Mouse (Mus musculus): ENCODE data around the gene Orai3. TPM values are rescaled to one million over a fixed set of nuclear protein-coding genes. Genes with fewer than 3 reads are reported as not detected.

The Orai3 gene
- total and polyA plus RNA-seq, 3 experiments: 27.4 to 47.1 (median 30.2) TPM

DNA sequence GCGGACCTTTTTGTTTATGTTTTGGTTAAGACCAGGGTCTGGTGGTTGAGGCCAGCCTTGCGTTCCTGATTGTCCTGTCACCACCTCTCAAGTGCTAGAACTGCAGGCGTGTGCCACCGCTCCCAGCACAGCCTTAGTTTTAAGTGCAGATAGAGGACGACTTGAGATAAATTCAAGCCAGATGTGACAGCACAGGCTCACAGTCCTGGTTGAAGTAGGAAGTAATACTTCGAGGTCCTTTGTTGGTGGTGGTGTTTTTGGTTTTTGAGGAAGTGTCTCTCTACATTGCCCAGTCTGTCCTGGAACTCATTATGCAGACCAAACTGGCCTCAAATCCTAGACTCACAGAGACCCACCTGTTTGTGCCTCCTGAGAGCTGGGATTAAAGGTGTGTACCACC lies 9.9 kb upstream of the Orai3 start:
- ATAC-seq (ENCODE audit: extremely low read depth, insufficient number of reproducible peaks, low FRiP score, poor library complexity, severe bottlenecking): no peak
- H3K36me3 ChIP-seq (replicated peaks): peaks cover 78% of the 10 kb centered on the region
- no peak for DNase-seq (ENCODE audit: low spot score)
- no peaks in the 10 kb centered on the region for H3K27me3 ChIP-seq (ENCODE audit: insufficient read depth, low read length)
- H3K9me3 ChIP-seq (replicated peaks): no peaks in the 10 kb centered on the region
- H3K4me3 ChIP-seq (ENCODE audit: low read depth, low read length): no peak overlapping the region
- H3K4me1 ChIP-seq (ENCODE audit: insufficient read depth, low read depth, low read length): peaks cover 16% of the 10 kb centered on the region
- TF ChIP-seq TAL1 (conservative IDR thresholded peaks at IDR 0.05; ENCODE audit: low read depth, low read length) (no peak), GATA2 (IDR thresholded peaks at IDR 0.05; ENCODE audit: borderline replicate concordance, low read depth, low read length) (no peak), GATA1 (IDR thresholded peaks at IDR 0.05; ENCODE audit: borderline replicate concordance, low read length) (no peak), CTCF (IDR thresholded peaks at IDR 0.05; ENCODE audit: low read depth, low read length) (no peak), POLR2AphosphoS5 (IDR thresholded peaks at IDR 0.05; ENCODE audit: insufficient replicate concordance, low read depth, low read length) (no peak)

GRCm38 (mm10) chr7:127760478-127760877 lies 9.1 kb upstream of the Orai3 start:
- Histone ChIP-seq H3K4me3 (ENCODE audit: low read depth, low read length) (no peak overlapping the region), H3K27me3 (ENCODE audit: insufficient read depth, low read length) (no peaks in the 10 kb centered on the region), H3K4me1 (ENCODE audit: insufficient read depth, low read depth, low read length) (peaks cover 16% of the 10 kb centered on the region), H3K36me3 (replicated peaks) (peaks cover 77% of the 10 kb centered on the region), H3K9me3 (replicated peaks) (no peaks in the 10 kb centered on the region)
- TF ChIP-seq TAL1 (conservative IDR thresholded peaks at IDR 0.05; ENCODE audit: low read depth, low read length): no peak
- no peak for TF ChIP-seq CTCF (IDR thresholded peaks at IDR 0.05; ENCODE audit: low read depth, low read length)
- TF ChIP-seq POLR2AphosphoS5 (IDR thresholded peaks at IDR 0.05; ENCODE audit: insufficient replicate concordance, low read depth, low read length): no peak
- TF ChIP-seq GATA2 (IDR thresholded peaks at IDR 0.05; ENCODE audit: borderline replicate concordance, low read depth, low read length): no peak
- TF ChIP-seq GATA1 (IDR thresholded peaks at IDR 0.05; ENCODE audit: borderline replicate concordance, low read length): no peak
- DNase-seq (ENCODE audit: low spot score) (no peak), ATAC-seq (ENCODE audit: extremely low read depth, insufficient number of reproducible peaks, low FRiP score, poor library complexity, severe bottlenecking) (no peak)

DNA sequence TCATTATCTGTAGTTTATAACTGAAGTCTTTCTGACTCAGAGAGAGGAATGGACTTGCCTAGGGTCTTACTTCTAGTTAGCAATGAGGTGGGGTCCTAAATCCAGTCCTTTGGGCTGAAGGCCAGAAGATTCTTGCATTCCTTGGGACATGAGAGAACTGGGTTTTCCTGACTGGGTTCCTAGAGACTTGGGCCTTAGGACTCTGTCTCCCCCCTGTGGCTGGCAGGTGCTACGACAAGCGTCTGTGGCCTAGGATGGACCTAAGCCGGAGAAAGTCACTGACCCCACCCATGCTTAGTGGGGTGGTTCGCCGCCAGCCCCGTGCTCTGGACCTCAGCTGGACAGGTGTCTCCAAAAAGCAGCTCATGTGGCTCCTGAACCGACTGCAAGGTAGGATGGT lies 8.6 kb upstream of the Orai3 start:
- no peak overlapping the region for H3K4me3 ChIP-seq (ENCODE audit: low read depth, low read length)
- H3K27me3 ChIP-seq (ENCODE audit: insufficient read depth, low read length): no peaks in the 10 kb centered on the region
- DNase-seq (ENCODE audit: low spot score): no peak
- peaks cover 20% of the 10 kb centered on the region for H3K4me1 ChIP-seq (ENCODE audit: insufficient read depth, low read depth, low read length)
- TF ChIP-seq CTCF (IDR thresholded peaks at IDR 0.05; ENCODE audit: low read depth, low read length) (peak; percentile 95), GATA1 (IDR thresholded peaks at IDR 0.05; ENCODE audit: borderline replicate concordance, low read length) (no peak)
- ATAC-seq (ENCODE audit: extremely low read depth, insufficient number of reproducible peaks, low FRiP score, poor library complexity, severe bottlenecking): no peak
- no peaks in the 10 kb centered on the region for H3K9me3 ChIP-seq (replicated peaks)
- H3K36me3 ChIP-seq (replicated peaks): peaks cover 77% of the 10 kb centered on the region

DNA sequence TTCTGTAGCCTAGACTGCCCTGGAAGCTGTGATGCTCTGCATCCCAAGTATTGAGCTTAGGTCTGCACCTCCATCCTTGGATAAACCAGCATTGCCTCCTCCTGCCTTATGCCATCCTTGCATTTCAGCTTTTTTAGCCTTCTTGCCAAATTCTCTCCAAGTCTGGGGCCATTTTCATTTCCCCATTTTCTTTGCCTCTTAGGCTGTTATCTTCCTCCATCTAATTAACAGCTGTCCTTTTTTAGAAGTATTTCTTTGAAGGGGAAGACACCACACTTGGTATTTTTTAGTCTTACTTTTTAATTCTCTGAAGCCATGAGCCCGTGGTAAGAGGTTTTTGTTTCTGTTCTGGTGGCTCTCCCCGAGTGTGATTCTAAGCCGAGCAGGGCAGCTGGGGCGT lies 6.0 kb upstream of the Orai3 start:
- ATAC-seq (ENCODE audit: extremely low read depth, insufficient number of reproducible peaks, low FRiP score, poor library complexity, severe bottlenecking): no peak

DNA sequence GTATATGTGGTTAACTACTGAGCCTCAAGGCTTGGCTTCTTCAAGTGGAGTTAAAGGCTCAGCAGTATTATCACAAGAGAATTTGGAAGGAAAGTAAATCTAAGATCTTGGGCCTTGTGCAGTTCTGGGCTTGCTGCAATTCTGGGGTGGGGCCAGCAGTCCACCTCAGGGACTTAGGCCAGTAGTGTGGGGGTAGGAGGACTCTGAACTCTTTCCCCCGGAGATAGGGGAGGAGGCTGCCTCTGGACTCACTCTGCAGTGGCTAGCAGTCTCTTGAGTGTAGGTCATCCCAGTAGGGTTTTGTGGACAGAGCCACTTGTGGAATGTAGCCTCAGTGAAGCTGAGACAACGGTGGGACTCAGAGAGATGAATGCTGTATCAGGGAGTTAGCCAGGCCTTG lies 3.9 kb upstream of the Orai3 start:
- ATAC-seq (ENCODE audit: extremely low read depth, insufficient number of reproducible peaks, low FRiP score, poor library complexity, severe bottlenecking): no peak
- H3K4me1 ChIP-seq (ENCODE audit: insufficient read depth, low read depth, low read length): peaks cover 60% of the 10 kb centered on the region
- no peak for TF ChIP-seq GATA2 (IDR thresholded peaks at IDR 0.05; ENCODE audit: borderline replicate concordance, low read depth, low read length)
- H3K9me3 ChIP-seq (replicated peaks): no peaks in the 10 kb centered on the region
- H3K36me3 ChIP-seq (replicated peaks): peaks cover 59% of the 10 kb centered on the region
- H3K4me3 ChIP-seq (ENCODE audit: low read depth, low read length): no peak overlapping the region
- no peak for DNase-seq (ENCODE audit: low spot score)
- H3K27me3 ChIP-seq (ENCODE audit: insufficient read depth, low read length): no peaks in the 10 kb centered on the region

More for the DNA sequence above, 6.0 kb upstream of the Orai3 start:
- Histone ChIP-seq H3K4me1 (ENCODE audit: insufficient read depth, low read depth, low read length) (peaks cover 45% of the 10 kb centered on the region), H3K9me3 (replicated peaks) (no peaks in the 10 kb centered on the region), H3K4me3 (ENCODE audit: low read depth, low read length) (no peak overlapping the region), H3K27me3 (ENCODE audit: insufficient read depth, low read length) (no peaks in the 10 kb centered on the region), H3K36me3 (replicated peaks) (peaks cover 73% of the 10 kb centered on the region)
- no peak for DNase-seq (ENCODE audit: low spot score)
- no peak for TF ChIP-seq CTCF (IDR thresholded peaks at IDR 0.05; ENCODE audit: low read depth, low read length)
- no peak for TF ChIP-seq GATA2 (IDR thresholded peaks at IDR 0.05; ENCODE audit: borderline replicate concordance, low read depth, low read length)
- TF ChIP-seq GATA1 (IDR thresholded peaks at IDR 0.05; ENCODE audit: borderline replicate concordance, low read length): no peak

DNA sequence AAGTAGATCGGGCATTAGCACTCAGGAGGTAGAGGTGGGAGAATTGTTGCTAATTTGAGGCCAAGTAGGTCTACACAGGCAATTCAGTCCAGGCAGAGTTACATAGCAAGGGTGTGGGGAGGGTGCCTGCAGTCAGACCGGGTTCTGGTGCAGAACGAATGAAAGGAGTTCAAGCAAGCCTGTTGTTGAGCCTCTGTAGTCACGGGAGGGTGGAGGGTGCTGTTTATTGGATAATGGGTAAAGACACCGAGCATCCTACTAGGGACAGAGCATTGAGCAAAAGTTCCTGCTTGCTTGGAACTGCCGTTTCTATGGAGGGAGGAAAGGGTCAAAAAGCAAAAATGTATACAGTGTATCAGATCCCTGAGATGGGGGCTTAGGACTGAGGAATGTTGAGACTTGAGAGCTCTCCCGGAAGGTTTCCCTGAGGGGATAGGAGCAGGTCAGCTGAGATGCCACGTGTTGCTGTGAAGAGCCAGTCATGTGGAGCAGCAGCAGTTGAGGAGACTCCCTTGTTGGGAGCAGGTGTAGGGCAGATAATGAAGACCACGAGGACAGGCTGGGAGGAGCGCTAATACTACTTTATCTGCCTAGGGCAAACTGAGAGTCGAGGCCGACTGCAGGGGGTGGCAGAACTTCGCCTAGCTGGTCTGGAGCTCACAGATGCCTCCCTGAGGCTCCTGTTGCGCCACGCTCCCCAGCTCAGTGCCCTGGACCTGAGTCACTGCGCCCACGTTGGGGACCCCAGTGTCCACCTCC lies 2.6 kb upstream of the Orai3 start:
- TF ChIP-seq GATA2 (IDR thresholded peaks at IDR 0.05; ENCODE audit: borderline replicate concordance, low read depth, low read length) (no peak), TAL1 (conservative IDR thresholded peaks at IDR 0.05; ENCODE audit: low read depth, low read length) (peak; percentile 43)
- ATAC-seq (ENCODE audit: extremely low read depth, insufficient number of reproducible peaks, low FRiP score, poor library complexity, severe bottlenecking): peak; percentile 65
- Histone ChIP-seq H3K4me3 (ENCODE audit: low read depth, low read length) (peak overlapping the region; percentile 72), H3K9me3 (replicated peaks) (no peaks in the 10 kb centered on the region), H3K4me1 (ENCODE audit: insufficient read depth, low read depth, low read length) (peaks cover 69% of the 10 kb centered on the region), H3K36me3 (replicated peaks) (peaks cover 65% of the 10 kb centered on the region), H3K27me3 (ENCODE audit: insufficient read depth, low read length) (no peaks in the 10 kb centered on the region)
- peak; percentile 62 for DNase-seq (ENCODE audit: low spot score)

Data from G1E (cell line).